Mouse (Mus musculus): ENCODE results near the gene Gpc6. TPM values are rescaled to one million over a fixed set of nuclear protein-coding genes. Genes with fewer than 3 reads are reported as not detected.

Gene Gpc6
- total RNA-seq, 4 experiments from 2014 or later = 12.2 to 13.8 (median 13.0) TPM

- DNase-seq = no peak
Measured at GRCm38 (mm10) chr14:117714165-117714564, 789.0 kb downstream of the Gpc6 start.

- DNase-seq = no peak
Measured at GRCm38 (mm10) chr14:117716305-117716704, 791.2 kb downstream of the Gpc6 start.

DNA sequence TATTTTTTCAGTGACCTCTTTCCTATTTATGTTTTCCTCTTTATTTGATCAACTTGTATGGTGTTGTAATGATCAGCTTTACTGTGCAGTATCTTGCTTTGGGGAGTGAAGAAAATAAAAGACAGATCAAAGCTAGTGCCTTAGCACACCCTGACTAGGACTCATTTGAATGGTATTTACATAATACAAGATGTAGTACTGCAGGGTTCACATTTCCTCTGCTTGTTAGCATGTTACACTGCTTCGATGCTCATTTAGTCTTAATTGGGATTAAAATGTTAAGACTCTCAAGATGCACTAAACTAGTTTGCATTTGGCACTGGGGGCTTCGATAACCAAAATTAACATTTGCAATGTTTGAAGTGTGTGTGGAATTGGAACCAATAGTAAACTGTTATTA, 803.6 kb downstream of the Gpc6 start:
- no peak for DNase-seq

GRCm38 (mm10) chr14:117755231-117755630, 830.1 kb downstream of the Gpc6 start:
- no peak for DNase-seq

GRCm38 (mm10) chr14:117756505-117756904, 831.4 kb downstream of the Gpc6 start:
- no peak for DNase-seq

GRCm38 (mm10) chr14:117757790-117758358, 832.8 kb downstream of the Gpc6 start:
- DNase-seq = no peak

GRCm38 (mm10) chr14:117760830-117761517, 835.9 kb downstream of the Gpc6 start:
- DNase-seq = no peak

- no peak for DNase-seq
Measured at GRCm38 (mm10) chr14:117762934-117763333, 837.8 kb downstream of the Gpc6 start.

- no peak for DNase-seq
Measured at GRCm38 (mm10) chr14:117767861-117768260, 842.7 kb downstream of the Gpc6 start.

DNA sequence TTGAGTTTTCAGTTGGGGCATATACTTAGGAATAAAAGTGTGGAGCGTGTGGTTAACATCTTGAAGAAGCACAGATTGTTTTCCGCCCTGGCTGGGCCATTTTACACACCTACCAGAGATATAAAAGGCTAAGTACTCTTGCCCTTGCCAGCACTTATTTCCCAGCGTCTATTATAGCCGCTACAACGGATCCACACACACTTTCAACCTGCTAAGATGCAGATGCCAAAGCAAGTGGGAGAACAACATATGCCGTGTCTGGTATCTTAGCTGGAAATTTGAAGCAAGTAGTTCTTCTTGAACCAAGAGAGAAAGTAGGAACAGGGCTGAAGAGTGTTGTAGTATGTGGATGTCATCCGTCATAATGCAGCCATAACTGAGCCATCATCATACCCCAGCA, 843.6 kb downstream of the Gpc6 start:
- DNase-seq = no peak

- no peak for DNase-seq
Measured at GRCm38 (mm10) chr14:117773373-117773772, 848.3 kb downstream of the Gpc6 start.

GRCm38 (mm10) chr14:117777866-117778500, 852.9 kb downstream of the Gpc6 start:
- no peak for DNase-seq

- no peak for DNase-seq
Measured at GRCm38 (mm10) chr14:117778538-117779413, 853.7 kb downstream of the Gpc6 start.

GRCm38 (mm10) chr14:117781724-117782123, 856.6 kb downstream of the Gpc6 start:
- DNase-seq = no peak

- no peak for DNase-seq
Measured at GRCm38 (mm10) chr14:117783671-117784262, 858.7 kb downstream of the Gpc6 start.

DNA sequence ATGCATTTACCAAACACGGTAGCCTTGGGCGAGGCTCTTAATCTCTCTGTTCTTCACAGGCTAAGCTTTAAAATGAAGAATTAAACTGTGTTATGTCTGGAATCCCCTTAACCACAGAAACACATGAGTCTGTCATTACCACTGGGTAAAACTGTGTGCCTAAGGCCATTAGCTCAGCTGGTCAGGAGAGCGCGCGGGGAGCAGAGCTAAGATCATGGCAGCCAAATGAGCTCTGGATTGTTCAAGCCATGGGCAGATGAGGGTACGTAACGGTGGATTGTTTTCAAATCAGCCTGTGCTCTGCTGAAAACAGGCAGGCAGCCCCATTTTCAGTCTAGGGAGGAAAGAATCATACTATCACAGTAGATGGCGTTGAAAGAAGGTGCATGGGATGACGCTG, 859.8 kb downstream of the Gpc6 start:
- no peak for DNase-seq

DNA sequence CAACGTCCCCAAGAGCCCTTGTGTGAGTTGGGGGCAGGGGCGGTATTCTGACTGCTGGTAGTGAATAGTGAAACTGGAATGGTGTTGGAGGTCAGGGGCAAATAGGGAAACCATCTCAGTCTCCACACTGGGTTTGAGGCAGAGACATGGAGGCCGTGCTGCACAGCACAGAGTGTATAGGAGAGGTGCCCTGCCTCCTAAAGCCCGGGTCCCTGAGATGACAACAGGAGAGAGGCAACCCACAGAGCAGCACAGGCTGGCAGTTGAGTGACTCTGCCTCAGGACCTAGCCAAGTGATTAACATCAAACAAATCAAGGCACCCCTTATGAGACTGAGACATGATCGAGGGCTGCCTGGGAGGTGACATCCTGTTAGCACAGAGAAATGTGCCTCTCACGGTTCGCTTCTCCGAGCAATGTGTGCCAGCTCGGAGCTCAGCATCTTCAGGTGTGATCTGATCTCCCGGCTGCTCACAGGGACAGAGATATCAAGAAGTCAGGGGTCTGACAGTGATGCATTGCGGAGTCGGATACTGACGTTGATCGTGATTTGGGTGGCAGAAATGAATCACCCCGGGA, 860.5 kb downstream of the Gpc6 start:
- no peak for DNase-seq

GRCm38 (mm10) chr14:117786647-117787046, 861.5 kb downstream of the Gpc6 start:
- DNase-seq = no peak

- DNase-seq = no peak
Measured at GRCm38 (mm10) chr14:117794874-117795273, 869.8 kb downstream of the Gpc6 start.

DNA sequence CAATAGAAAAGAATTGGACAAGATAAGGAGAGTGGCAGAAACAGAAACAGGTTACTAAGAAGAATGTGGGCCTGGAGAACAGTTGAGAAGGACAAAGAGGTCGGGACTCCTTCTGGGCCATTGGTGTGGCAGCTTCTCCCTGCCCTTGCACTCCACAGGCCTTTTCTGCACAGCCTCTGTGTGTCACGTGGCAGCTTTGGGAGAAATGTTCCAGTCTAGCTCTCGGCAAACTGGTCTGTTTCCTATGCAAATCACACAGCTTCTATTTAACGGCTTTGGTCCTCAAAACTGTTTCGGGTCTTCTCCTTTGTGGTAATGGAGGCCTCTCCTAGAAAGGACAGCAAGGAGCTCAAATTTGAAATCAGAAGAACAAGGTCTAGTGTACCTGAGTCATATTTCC, 871.5 kb downstream of the Gpc6 start:
- no peak for DNase-seq

DNA sequence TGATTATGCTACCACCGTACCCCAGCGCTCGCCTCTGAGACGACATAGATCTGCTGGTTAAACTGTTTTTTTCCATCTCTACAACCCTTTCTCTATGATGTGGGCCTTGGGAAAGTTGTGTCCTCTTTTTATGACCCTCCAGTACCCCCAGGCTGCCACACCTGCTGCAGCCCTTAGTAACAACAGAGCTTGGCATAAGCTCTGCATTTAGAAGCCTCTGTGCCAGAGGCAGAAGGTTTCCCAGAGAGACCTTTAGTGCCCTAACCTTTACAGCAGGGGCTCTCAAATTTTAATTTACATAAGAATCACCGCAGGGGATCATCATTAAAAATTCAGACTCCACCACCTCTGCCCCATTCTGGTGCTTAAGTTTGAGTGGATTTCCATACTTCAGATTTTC, 875.3 kb downstream of the Gpc6 start:
- DNase-seq = no peak

GRCm38 (mm10) chr14:117807846-117808245, 882.7 kb downstream of the Gpc6 start:
- DNase-seq = no peak

Measured in adrenal gland, adult 8-10 months (tissue).